Mouse (Mus musculus) granulocyte monocyte progenitor cell, adult 5-6 weeks (primary cell): ENCODE data around the gene Slc8a2. TPM values are rescaled to one million over a fixed set of nuclear protein-coding genes. Genes with fewer than 3 reads are reported as not detected.

Source experiments
- ATAC-seq: replicated peaks from 2 replicates; pipeline ENCODE4 v1.8.0; 2016; ENCODE audit warnings: mild to moderate bottlenecking, moderate TSS enrichment, inconsistent platforms; ENCODE audit not compliant: poor library complexity, severe bottlenecking
- total RNA-seq, 2 experiments: library from RNA; stranded (forward) in 1 of 2; stranded (reverse) in 1 of 2; fragments of 200-712, 200-1000 nt in 1 of 2; fragments of >200 nt in 1 of 2; fragmentation: Nextera tagmentation in 1 of 2; gene quantifications; 2 replicates each; pipeline ENCODE4 v1.2.3; 2014 to 2017

Gene Slc8a2
- total RNA-seq, 2 experiments from 2014 or later: not detected

GRCm38 (mm10) chr7:16207076-16207475 lies 77.5 kb downstream of the Slc8a2 start:
- ATAC-seq: no peak

DNA sequence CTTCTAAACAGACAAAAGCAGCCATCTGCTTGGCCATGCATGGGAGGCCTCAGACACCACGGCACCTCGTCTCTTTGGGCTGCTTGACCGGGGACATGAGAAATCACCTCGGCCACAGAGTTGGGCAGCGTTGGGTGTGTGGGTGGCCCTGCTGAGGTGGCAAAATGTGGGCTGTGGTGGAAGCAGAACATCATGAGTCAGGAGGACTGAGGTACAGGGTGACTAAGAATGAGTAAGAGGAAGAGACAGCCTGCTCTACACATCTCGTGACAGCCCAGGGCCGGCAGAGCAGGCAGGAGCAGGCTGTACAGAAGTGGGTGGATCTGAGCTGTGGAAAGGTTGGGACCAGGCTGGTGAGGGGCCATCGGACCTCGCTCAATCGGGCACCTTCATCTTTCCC lies 77.9 kb downstream of the Slc8a2 start:
- ATAC-seq: peak; percentile 40

GRCm38 (mm10) chr7:16208781-16209665 lies 79.4 kb downstream of the Slc8a2 start:
- no peak for ATAC-seq

Other genes with a start within 250 kb of the Slc8a2 start
- not detected in 2 replicates for gene Crx, start 249.9 kb upstream of the Slc8a2 start, total RNA-seq (2014; fragmentation: Nextera tagmentation)
- gene Crx, start 249.9 kb upstream of the Slc8a2 start, total RNA-seq (2017): not detected in 2 replicates
- gene Crxos, start 247.2 kb upstream of the Slc8a2 start, total RNA-seq (2014; fragmentation: Nextera tagmentation): not detected in 2 replicates
- not detected in 2 replicates for gene Crxos, start 247.2 kb upstream of the Slc8a2 start, total RNA-seq (2017)
- gene Selenow, start 207.4 kb upstream of the Slc8a2 start, total RNA-seq (2014; fragmentation: Nextera tagmentation): 96.6 and 124 TPM in 2 replicates
- gene Selenow, start 207.4 kb upstream of the Slc8a2 start, total RNA-seq (2017): 28.8 and 30.2 TPM in 2 replicates
- gene Nop53, start 183.8 kb upstream of the Slc8a2 start, total RNA-seq (2014; fragmentation: Nextera tagmentation): 70.6 and 105 TPM in 2 replicates
- gene Nop53, start 183.8 kb upstream of the Slc8a2 start, total RNA-seq (2017): 186 and 221 TPM in 2 replicates
- gene Ehd2, start 162.3 kb upstream of the Slc8a2 start, total RNA-seq (2014; fragmentation: Nextera tagmentation): not detected in 2 replicates
- gene Ehd2, start 162.3 kb upstream of the Slc8a2 start, total RNA-seq (2017): 0.13 TPM in 1 of 2 replicates, not detected in the other
- gene Bicra, start 81.9 kb upstream of the Slc8a2 start, total RNA-seq (2014; fragmentation: Nextera tagmentation): 12.2 and 21.8 TPM in 2 replicates
- gene Bicra, start 81.9 kb upstream of the Slc8a2 start, total RNA-seq (2017): 0.34 and 0.93 TPM in 2 replicates
- gene Zfp541, start 68.0 kb upstream of the Slc8a2 start, total RNA-seq (2014; fragmentation: Nextera tagmentation): not detected in 2 replicates
- 0.31 TPM in 1 of 2 replicates, not detected in the other for gene Zfp541, start 68.0 kb upstream of the Slc8a2 start, total RNA-seq (2017)
- gene Napa, start 31.4 kb upstream of the Slc8a2 start, total RNA-seq (2014; fragmentation: Nextera tagmentation): 81.0 and 105 TPM in 2 replicates
- 38.5 and 39.5 TPM in 2 replicates for gene Napa, start 31.4 kb upstream of the Slc8a2 start, total RNA-seq (2017)
- gene Kptn, start 9.9 kb upstream of the Slc8a2 start, total RNA-seq (2014; fragmentation: Nextera tagmentation): 19.2 and 20.9 TPM in 2 replicates
- gene Kptn, start 9.9 kb upstream of the Slc8a2 start, total RNA-seq (2017): 9.7 and 11.2 TPM in 2 replicates
- not detected in 2 replicates for gene Meis3, start 45.3 kb downstream of the Slc8a2 start, total RNA-seq (2014; fragmentation: Nextera tagmentation)
- not detected in 2 replicates for gene Meis3, start 45.3 kb downstream of the Slc8a2 start, total RNA-seq (2017)
- gene Dhx34, start 92.2 kb downstream of the Slc8a2 start, total RNA-seq (2014; fragmentation: Nextera tagmentation): 5.5 and 8.7 TPM in 2 replicates
- gene Dhx34, start 92.2 kb downstream of the Slc8a2 start, total RNA-seq (2017): 4.4 and 9.4 TPM in 2 replicates
- 0.15 TPM in 1 of 2 replicates, not detected in the other for gene C5ar2, start 114.3 kb downstream of the Slc8a2 start, total RNA-seq (2014; fragmentation: Nextera tagmentation)
- 0.13 and 0.93 TPM in 2 replicates for gene C5ar2, start 114.3 kb downstream of the Slc8a2 start, total RNA-seq (2017)
- 0.21 TPM in 1 of 2 replicates, not detected in the other for gene C5ar1, start 129.7 kb downstream of the Slc8a2 start, total RNA-seq (2014; fragmentation: Nextera tagmentation)
- gene C5ar1, start 129.7 kb downstream of the Slc8a2 start, total RNA-seq (2017): 0.67 and 1.1 TPM in 2 replicates
- gene Inafm1, start 143.8 kb downstream of the Slc8a2 start, total RNA-seq (2014; fragmentation: Nextera tagmentation): 13.6 and 14.6 TPM in 2 replicates
- gene Inafm1, start 143.8 kb downstream of the Slc8a2 start, total RNA-seq (2017): 3.2 and 3.3 TPM in 2 replicates
- gene Ccdc9, start 157.0 kb downstream of the Slc8a2 start, total RNA-seq (2014; fragmentation: Nextera tagmentation): 31.7 and 50.9 TPM in 2 replicates
- 54.0 and 62.0 TPM in 2 replicates for gene Ccdc9, start 157.0 kb downstream of the Slc8a2 start, total RNA-seq (2017)
- 0.53 and 1.1 TPM in 2 replicates for gene Bbc3, start 178.6 kb downstream of the Slc8a2 start, total RNA-seq (2014; fragmentation: Nextera tagmentation)
- 1.3 and 2.2 TPM in 2 replicates for gene Bbc3, start 178.6 kb downstream of the Slc8a2 start, total RNA-seq (2017)